Mouse (Mus musculus) forebrain, embryonic 10.5 days (tissue): ENCODE measurements around the gene Bmper. TPM values are rescaled to one million over a fixed set of nuclear protein-coding genes. Genes with fewer than 3 reads are reported as not detected.

Experiments
- DNase-seq: peaks from one replicate; pipeline ENCODE4 v3.0.0-alpha.2; 2017; ENCODE audit warnings: low spot score; ENCODE audit errors: extremely low spot score
- H3K27ac ChIP-seq: fragments of 300-500 bp; sonication (generic); 2 replicates; pipeline ENCODE4 v1.5.1; 2016; ENCODE audit warnings: mild to moderate bottlenecking
- H3K27me3 ChIP-seq: fragments of 300-500 bp; sonication (generic); 2 replicates; pipeline ENCODE4 v1.6.1; 2016; ENCODE audit warnings: mild to moderate bottlenecking; ENCODE audit not compliant: poor library complexity, severe bottlenecking
- H3K36me3 ChIP-seq: fragments of 300-500 bp; sonication (generic); replicated peaks from 2 replicates; pipeline ENCODE4 v1.6.1; 2016; ENCODE audit warnings: mild to moderate bottlenecking, moderate library complexity
- H3K4me1 ChIP-seq: fragments of 300-500 bp; sonication (generic); 2 replicates; pipeline ENCODE4 v1.6.1; 2016
- H3K4me3 ChIP-seq: fragments of 300-500 bp; sonication (generic); 2 replicates; pipeline ENCODE4 v1.5.1; 2016; ENCODE audit warnings: mild to moderate bottlenecking, moderate library complexity
- H3K9me3 ChIP-seq: fragments of 300-500 bp; sonication (generic); 2 replicates; pipeline ENCODE4 v1.6.1; 2016; ENCODE audit warnings: mild to moderate bottlenecking, moderate library complexity
- WGBS: fragments of 180-500 bp; shearing (Covaris S2); methylation state at CpG from one replicate; pipeline ENCODE4 v1.1.7; 2016; 5-methylcytosine and 5-hydroxymethylcytosine counted together
- polyA plus RNA-seq: library from polyadenylated mRNA; unstranded; fragments of >200 nt; fragmentation: Nextera tagmentation; extraction: Ambion mirVana; gene quantifications from 2 replicates; pipeline ENCODE4 v1.2.1, GENCODE M21; 2016

The Bmper gene
- polyA plus RNA-seq, 1 experiment from 2014 or later: 5.1 TPM

DNA sequence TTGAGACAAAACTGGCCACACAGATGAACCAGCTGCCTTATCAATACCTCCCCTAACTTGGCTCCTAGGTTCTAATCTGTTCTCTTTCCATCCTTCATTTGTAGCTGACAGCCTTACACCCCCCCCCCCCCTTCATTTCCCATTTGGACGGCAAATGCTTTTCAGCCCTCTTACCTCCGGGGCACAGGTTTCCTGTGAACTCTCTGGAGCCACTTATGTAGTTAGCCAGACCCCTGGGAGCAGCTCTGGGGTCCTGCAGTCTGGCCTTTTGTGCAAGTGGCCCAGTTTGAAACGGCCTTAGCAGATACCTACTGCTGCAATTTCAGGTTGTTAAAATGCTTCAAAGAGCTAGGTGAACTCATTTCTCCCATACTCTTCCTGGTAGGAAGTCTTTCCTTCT is 17.6 kb upstream of the Bmper start:
- H3K36me3 ChIP-seq: no peaks in the 10 kb centered on the region
- 7% methylated on average over 3 of the region's 3 CpGs for WGBS
- peaks cover 44% of the 10 kb centered on the region for H3K27me3 ChIP-seq
- no peak for DNase-seq
- no peaks in the 10 kb centered on the region for H3K9me3 ChIP-seq
- peak overlapping the region; percentile 11; the same call in 1 of the 2 replicates for H3K27ac ChIP-seq
- H3K4me3 ChIP-seq: no peak overlapping the region
- H3K4me1 ChIP-seq: peaks cover 38% of the 10 kb centered on the region

DNA sequence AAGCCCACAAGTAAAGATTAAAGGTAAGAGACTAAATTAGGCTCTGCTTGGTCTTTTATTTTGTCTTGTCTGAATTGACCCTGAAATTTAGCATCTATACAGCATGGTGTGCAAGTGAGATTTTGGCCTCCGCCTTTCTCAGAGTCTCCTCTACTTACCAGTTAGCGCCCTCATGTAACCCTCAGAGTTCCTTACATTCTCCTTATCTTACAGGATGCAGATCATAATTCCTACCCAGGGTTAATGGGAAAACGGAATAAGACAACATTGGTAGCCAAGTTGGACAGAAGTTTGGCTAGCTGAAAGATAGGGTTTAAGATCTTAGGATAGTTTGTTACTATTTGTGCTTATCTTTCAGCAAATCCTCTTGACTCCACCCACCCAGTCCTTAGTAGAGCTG is 17.1 kb upstream of the Bmper start:
- peaks cover 47% of the 10 kb centered on the region for H3K27me3 ChIP-seq
- H3K4me3 ChIP-seq: no peak overlapping the region
- no peak for DNase-seq
- peaks cover 38% of the 10 kb centered on the region for H3K4me1 ChIP-seq
- 65% methylated on average over 3 of the region's 3 CpGs for WGBS
- H3K9me3 ChIP-seq: no peaks in the 10 kb centered on the region
- H3K27ac ChIP-seq: no peak overlapping the region
- no peaks in the 10 kb centered on the region for H3K36me3 ChIP-seq

DNA sequence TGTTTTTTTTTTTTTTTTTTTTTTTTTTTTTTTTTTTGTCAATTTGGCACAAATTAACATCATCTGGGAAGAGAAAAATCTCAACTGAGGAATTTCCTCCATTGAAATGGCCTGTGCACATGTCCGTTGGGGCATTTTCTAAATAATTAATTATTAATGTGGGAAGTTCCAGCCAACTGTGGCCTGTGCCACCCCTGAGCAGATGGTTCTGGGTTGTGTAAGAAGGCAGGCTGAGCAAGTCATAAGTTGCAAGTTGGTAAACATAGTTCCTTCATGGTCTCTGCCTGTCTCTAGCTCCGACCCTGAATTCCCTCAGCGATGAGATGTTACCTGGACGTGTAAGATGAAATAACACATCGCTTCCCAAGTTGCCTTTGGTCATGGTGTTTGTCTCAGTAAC is 16.7 kb upstream of the Bmper start:
- H3K9me3 ChIP-seq: no peaks in the 10 kb centered on the region

DNA sequence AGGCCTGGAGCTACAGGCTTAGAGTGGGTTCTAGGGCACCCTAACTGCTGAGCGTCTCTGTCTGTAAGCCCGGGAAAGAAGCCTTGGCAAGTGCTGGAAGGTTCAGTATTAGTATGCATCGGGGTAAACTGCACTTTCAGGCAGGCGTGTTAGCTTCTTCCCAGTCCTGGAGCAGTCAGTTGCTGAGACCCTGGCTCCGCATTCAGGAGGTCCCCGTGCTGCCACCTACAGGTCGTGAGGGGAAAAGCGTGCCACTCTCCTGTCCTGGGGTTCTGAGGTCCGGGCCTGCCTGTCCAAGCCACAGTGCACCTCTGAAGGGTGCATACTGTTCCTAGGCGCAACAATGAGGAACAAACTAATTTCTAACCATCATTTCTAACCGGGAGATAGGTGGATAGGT is 10.6 kb upstream of the Bmper start:
- Histone ChIP-seq H3K36me3 (no peaks in the 10 kb centered on the region), H3K4me1 (0 out of 2 replicates have a peak, but pooled peaks cover under 1% of the 10 kb centered on the region), H3K27ac (no peak overlapping the region), H3K27me3 (peaks cover 37% of the 10 kb centered on the region; the same call in 1 of the 2 replicates), H3K9me3 (no peaks in the 10 kb centered on the region), H3K4me3 (no peak overlapping the region)
- 8% methylated on average over 11 of the region's 11 CpGs for WGBS
- DNase-seq: peak; percentile 70

More for the DNA sequence above, 16.7 kb upstream of the Bmper start:
- Histone ChIP-seq H3K36me3 (no peaks in the 10 kb centered on the region), H3K4me3 (no peak overlapping the region), H3K27me3 (peaks cover 51% of the 10 kb centered on the region), H3K4me1 (peaks cover 38% of the 10 kb centered on the region), H3K27ac (no peak overlapping the region)
- WGBS: 85% methylated on average over 5 of the region's 5 CpGs
- DNase-seq: no peak

DNA sequence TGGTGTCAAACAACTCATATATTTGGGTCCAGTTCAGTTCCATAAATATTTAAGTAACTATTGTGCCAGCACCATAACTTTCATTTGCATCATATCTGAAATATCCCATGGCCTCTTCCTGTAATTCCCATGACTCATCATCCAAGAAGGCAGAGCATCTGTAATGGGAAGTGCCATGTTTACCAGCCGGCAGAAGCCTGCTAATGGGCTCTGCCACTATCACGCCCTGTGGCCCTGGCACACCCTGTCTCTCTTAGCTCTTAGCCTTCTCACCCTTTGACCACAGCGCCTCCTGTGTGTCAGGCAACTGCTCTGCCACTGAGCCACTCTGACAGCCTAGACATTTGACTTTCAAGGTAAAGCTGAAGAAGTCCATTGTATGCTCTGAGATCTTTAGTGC is 3.1 kb upstream of the Bmper start:
- no peak overlapping the region for H3K27ac ChIP-seq
- DNase-seq: no peak
- H3K4me1 ChIP-seq: peaks cover 22% of the 10 kb centered on the region
- WGBS: 62% methylated on average over 3 of the region's 3 CpGs
- no peak overlapping the region for H3K4me3 ChIP-seq
- no peaks in the 10 kb centered on the region for H3K36me3 ChIP-seq
- H3K9me3 ChIP-seq: no peaks in the 10 kb centered on the region
- H3K27me3 ChIP-seq: peaks cover 57% of the 10 kb centered on the region

DNA sequence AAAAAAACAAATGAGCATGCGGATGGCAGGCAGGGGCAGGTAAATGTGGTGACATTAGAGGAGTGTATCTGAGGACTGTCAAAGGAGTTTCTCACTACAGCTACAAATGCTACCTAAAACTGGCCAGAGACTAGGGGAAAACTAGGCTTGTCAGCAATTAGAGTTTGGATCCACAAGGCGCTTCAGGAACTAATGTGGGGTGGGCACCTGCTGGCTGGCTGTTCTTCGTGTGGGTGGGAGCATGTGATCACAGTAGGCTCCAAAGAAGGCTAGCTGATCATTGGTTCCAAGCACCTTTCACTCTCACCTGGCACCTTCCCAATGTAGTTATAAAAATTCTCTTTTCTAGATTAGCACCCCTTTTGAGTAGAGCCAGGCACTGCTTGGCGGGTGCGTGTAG is 900 bp upstream of the Bmper start:
- Histone ChIP-seq H3K4me1 (peaks cover 22% of the 10 kb centered on the region), H3K9me3 (no peaks in the 10 kb centered on the region), H3K36me3 (no peaks in the 10 kb centered on the region), H3K27ac (peak overlapping the region; percentile 89; the same call in 1 of the 2 replicates), H3K4me3 (peak overlapping the region; percentile 73), H3K27me3 (peaks cover 79% of the 10 kb centered on the region)
- DNase-seq: no peak
- 12% methylated on average over 5 of the region's 5 CpGs for WGBS

DNA sequence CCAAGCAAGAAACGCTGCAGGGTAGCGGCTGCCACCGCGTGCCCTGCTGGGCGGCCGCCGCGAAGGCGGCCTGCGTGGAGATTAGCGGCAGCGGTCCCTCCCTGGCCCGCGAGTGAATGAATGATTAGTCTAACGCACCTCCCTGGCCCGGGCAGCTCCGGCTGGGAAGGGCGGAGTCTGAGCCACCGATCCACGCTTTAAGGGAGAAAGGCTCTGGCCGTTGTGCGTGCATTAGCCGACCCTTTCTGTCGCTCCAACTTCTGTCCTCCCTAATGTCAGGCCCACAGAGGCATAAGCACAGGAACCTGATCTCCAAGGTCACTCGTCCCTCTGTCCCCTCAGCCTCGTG is 410 bp upstream of the Bmper start:
- no peaks in the 10 kb centered on the region for H3K36me3 ChIP-seq
- H3K27me3 ChIP-seq: peaks cover 82% of the 10 kb centered on the region
- no peaks in the 10 kb centered on the region for H3K9me3 ChIP-seq
- peak overlapping the region; percentile 73 for H3K4me3 ChIP-seq
- H3K4me1 ChIP-seq: peaks cover 22% of the 10 kb centered on the region
- under 1% methylated on average over 26 of the region's 26 CpGs for WGBS
- peak overlapping the region; percentile 89 for H3K27ac ChIP-seq
- peak; percentile 60 for DNase-seq

DNA sequence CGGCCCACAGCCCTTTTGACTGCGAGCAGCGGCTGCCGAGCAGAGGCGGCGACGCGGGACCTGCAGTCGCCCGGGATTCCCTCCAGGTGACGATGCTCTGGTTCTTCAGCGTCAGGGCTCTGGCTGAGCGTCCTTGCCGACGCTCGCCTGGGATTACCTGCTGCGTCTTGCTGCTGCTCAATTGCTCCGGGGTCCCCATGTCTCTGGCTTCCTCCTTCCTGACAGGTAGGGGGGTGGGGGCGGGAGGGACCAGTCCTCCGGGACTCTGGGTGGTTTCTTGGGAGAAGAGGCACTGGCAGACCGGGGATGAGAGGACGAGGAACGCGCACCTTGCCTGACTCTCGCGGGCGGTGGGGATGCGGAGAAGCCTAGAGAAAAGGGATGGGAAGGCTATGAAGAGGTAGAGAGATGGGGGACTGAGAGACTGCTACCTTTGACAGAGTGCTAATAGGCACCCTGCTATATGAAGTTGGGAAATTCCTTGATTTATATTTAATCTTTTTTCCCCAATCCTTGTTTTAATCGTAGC is 737 bp downstream of the Bmper start:
- Histone ChIP-seq H3K9me3 (no peaks in the 10 kb centered on the region), H3K27ac (peak overlapping the region; percentile 89), H3K4me3 (peak overlapping the region; percentile 73), H3K4me1 (peaks cover 22% of the 10 kb centered on the region), H3K36me3 (no peaks in the 10 kb centered on the region), H3K27me3 (peaks cover 88% of the 10 kb centered on the region)
- under 1% methylated on average over 29 of the region's 29 CpGs for WGBS
- peak; percentile 67 for DNase-seq

DNA sequence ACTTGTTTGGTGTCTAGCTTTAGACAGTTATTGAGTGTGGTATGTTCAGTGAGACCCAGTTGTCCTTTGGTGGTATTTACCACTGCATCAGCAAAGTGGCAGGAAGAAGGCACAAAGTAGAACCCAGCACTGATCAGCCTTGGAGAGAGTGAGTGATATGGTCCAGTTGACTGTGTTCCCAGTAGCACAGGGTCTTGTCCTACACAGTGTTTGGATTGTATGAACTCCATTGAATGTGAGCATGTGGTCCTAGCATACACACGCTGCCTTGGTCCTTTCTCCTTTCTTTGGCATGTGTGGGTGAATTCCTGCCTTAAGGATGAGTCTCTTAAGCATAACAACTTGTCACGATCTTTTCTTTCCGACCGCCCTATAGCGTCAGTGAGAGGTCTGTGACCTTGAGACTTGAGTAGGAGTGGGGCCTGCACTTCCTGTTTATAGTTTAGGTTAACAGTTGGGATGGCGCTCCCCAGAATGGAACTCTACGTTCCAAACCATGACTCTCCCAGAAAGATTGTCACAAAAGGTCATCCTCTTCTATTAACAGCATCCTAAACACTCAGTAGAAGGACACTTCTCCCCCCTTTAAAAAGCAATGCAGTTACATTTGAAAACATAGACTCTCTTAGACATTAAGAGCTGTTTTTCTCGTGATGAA is 10.7 kb downstream of the Bmper start:
- 87% methylated on average over 8 of the region's 8 CpGs for WGBS
- Histone ChIP-seq H3K4me3 (no peak overlapping the region), H3K27me3 (no peaks in the 10 kb centered on the region; the same call in 1 of the 2 replicates), H3K36me3 (no peaks in the 10 kb centered on the region), H3K9me3 (no peaks in the 10 kb centered on the region), H3K27ac (no peak overlapping the region), H3K4me1 (no peaks in the 10 kb centered on the region)
- no peak for DNase-seq

DNA sequence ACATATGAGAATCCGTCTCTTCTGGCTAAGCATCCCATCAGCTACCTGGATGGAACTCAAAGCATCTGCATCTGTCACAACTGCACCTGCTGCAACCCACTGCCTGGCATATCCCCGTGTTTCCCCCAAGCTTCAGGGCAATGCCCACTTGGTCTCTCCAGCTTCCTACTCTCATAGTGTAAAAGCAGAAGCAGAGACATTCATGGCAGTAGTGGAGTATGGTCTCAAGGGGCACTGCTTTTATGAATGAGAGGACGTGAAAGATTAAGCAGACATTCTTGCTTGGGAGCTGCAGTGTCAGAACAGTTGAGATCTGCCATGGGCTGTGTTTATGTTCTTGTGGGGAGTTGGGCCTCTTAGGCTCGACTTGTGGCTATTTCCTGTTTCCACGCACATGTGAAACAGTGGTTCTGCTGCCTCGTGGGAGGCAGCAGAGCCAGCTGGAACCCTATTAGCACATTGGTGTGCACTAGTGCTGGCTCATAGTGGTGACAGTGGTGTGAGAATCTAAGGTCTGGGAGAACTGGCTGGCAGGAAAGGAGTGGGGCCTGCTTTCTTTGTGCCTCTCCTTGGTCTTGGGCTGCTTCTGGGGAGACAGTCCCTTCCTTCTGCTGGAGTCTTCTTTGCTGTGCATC is 12.6 kb downstream of the Bmper start:
- no peak overlapping the region; the same call in 1 of the 2 replicates for H3K27ac ChIP-seq
- no peaks in the 10 kb centered on the region for H3K9me3 ChIP-seq
- no peaks in the 10 kb centered on the region; the same call in 1 of the 2 replicates for H3K27me3 ChIP-seq
- WGBS: 79% methylated on average over 6 of the region's 6 CpGs
- no peaks in the 10 kb centered on the region for H3K4me1 ChIP-seq
- no peaks in the 10 kb centered on the region for H3K36me3 ChIP-seq
- no peak overlapping the region for H3K4me3 ChIP-seq
- no peak for DNase-seq

DNA sequence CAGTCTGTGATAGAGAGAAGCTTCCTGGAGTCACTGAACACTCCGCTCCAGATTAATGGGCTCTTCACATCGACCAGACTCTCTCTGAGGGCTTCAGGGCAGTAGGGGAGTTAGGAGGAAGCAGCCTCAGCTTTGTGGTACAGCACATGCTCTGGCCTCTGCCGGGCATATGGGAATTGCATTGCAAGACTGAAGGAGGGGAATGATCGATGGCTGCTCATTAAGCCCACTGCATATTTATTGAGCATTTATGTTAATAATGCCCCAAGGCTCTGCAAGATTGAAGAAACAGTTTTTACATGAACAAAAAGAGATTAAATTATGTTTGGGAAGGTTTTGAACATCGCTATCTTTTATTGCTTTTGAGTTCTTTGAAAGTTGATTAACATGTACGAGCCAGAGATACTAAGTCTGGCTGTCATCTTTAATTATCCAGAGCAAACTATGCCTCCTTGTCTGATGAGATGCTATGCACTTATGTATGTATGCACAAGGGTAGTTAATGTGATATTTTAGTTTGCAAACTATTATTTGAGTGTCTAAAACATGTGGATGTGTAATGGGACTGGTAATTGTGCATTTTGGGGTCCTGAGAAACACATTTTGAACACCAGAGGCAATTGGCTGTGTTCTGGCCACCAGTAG is 13.9 kb downstream of the Bmper start:
- H3K9me3 ChIP-seq: no peaks in the 10 kb centered on the region
- H3K4me3 ChIP-seq: no peak overlapping the region
- DNase-seq: no peak
- H3K27ac ChIP-seq: no peak overlapping the region
- H3K36me3 ChIP-seq: no peaks in the 10 kb centered on the region
- no peaks in the 10 kb centered on the region for H3K4me1 ChIP-seq
- H3K27me3 ChIP-seq: no peaks in the 10 kb centered on the region
- 85% methylated on average over 6 of the region's 6 CpGs for WGBS

DNA sequence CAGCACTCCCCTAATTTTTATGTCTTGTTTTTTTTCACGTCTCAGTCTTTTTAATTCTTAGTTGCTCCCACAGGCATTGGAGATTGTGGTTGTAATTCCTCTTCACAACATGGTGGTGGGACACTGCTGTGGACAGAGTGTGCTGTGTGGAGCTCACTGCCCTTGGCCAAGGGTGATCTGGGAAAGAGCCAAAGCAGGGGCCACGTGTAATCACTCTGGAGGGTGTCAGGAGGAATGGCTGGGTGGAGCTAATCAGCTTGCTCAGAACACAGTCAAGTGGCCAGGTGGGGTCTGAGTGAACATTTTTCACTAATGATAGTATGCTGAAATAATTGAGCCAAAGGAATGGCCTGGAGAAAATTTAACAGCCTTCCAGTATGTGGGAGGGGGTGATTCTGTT is 16.1 kb downstream of the Bmper start:
- Histone ChIP-seq H3K9me3 (no peaks in the 10 kb centered on the region), H3K27me3 (no peaks in the 10 kb centered on the region), H3K36me3 (no peaks in the 10 kb centered on the region), H3K4me1 (no peaks in the 10 kb centered on the region), H3K4me3 (no peak overlapping the region), H3K27ac (no peak overlapping the region)
- 80% methylated on average over 2 of the region's 2 CpGs for WGBS
- DNase-seq: no peak

DNA sequence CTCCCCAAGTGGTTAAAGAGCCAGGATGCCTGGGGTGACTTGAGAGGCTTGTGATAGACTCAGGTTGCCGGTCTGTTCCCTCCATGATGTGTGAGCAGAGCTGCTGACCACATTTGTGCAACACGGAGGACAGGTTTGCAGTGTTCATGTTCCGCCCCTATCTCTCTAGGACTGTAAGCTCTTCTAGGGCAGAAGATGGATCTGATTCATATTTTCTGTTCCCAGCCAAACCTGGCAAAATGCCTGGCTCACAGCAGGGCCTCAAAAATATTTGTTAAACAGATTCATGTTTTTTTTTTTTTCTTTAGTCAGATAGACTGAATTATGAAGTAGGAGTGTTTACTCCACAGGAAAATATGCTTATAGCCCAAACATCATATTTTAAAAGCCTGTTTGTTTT is 20.0 kb downstream of the Bmper start:
- H3K27ac ChIP-seq: no peak overlapping the region
- no peak for DNase-seq
- no peak overlapping the region for H3K4me3 ChIP-seq
- no peaks in the 10 kb centered on the region for H3K36me3 ChIP-seq
- H3K9me3 ChIP-seq: no peaks in the 10 kb centered on the region
- H3K4me1 ChIP-seq: no peaks in the 10 kb centered on the region
- WGBS: 90% methylated on average over 3 of the region's 3 CpGs
- H3K27me3 ChIP-seq: no peaks in the 10 kb centered on the region
